In the genomic region with DNA sequence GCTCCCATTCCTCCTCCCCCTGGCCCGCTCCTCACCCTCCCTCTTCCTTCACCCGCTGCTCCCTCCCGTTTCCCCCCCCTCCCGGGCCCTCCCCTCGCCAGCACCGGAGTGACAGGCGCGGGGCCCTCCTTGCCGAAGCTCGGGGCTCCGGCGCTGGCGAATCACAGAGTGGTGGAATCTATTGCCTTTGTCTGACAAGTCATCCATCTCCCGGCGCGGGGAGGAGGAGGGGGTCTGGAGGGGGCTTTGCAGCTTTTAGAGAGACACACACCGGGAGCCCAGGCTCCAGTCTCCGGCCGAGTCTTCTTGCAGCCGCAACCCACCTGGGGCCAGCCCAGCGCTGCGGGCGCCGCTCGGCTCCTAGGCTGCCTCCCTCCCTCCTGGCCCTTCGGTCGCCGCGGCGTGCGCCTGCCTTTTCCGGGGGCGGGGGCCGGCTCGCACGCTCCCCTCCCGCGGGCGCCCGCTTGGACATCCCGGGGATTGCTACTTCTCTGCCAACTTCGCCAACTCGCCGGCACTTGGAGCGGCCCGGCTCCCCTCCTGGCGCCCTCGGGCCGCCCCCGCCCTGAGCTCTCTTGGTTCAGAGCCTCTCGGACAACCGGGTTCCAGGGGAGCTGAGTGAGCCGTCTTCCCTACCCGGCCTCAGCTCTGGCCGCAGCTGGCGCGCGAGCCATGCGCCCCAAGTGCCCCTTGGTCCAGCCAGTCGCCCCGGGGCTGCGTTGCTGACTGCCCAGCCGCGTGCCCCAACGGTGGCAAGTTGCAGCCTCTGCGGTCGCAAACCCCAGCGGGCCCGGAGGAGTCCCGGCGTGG, we compare ENCODE assay signal across 8 mouse cellular contexts. TPM values are rescaled to one million over a fixed set of nuclear protein-coding genes. Genes with fewer than 3 reads are reported as not detected.
DNase-seq lines count a peak whose midpoint lies in the region; ATAC-seq and TF ChIP-seq lines count a peak whose summit lies in the region.

No protein-coding gene starts in this region.

- no peak for TF ChIP-seq EP300 in heart, postnatal 0 days (IDR thresholded peaks at IDR 0.05; ENCODE audit: low read depth)

- WGBS in heart, postnatal 0 days, result under 1% methylated on average over 66 of the region's 71 CpGs
- 1% methylated on average over 61 of the region's 71 CpGs for WGBS in limb, embryonic 12.5 days
- under 1% methylated on average over 71 of the region's 71 CpGs for WGBS in stomach, embryonic 16.5 days

- H3K27me3 ChIP-seq in Patski, result no peaks in the 10 kb centered on the region
- H3K27me3 ChIP-seq in heart, postnatal 0 days (ENCODE audit: control insufficient read depth, insufficient read depth, low read length), result peaks cover 100% of the 10 kb centered on the region
- H3K27me3 ChIP-seq in limb, embryonic 12.5 days, result peaks cover 95% of the 10 kb centered on the region
- H3K27me3 ChIP-seq in stomach, embryonic 16.5 days (ENCODE audit: control insufficient read depth, insufficient read depth, low read length), result peaks cover 90% of the 10 kb centered on the region

- DNase-seq in 3134 (ENCODE audit: extremely low read depth, insufficient read length, low spot score) (peak; percentile 67), Patski (ENCODE audit: low read depth, low spot score) (no peak)
- no peak for DNase-seq in heart, postnatal 0 days (ENCODE audit: low spot score)
- no peak for DNase-seq in B cell, adult 2 months
- DNase-seq in left cerebral cortex, postnatal 10 days (ENCODE audit: extremely low spot score in 1 of 2, low spot score in 2 of 2), result no peak

- ATAC-seq in Patski, result peak; percentile 53
- ATAC-seq in heart, postnatal 0 days (ENCODE audit: insufficient read depth, low read depth), result no peak; the same call in 1 of the 2 replicates
- no peak for ATAC-seq in limb, embryonic 12.5 days (ENCODE audit: insufficient number of reproducible peaks, insufficient read depth, low FRiP score, low TSS enrichment, low read depth)
- no peak for ATAC-seq in stomach, embryonic 16.5 days (ENCODE audit: insufficient read depth, low FRiP score)
- ATAC-seq in activated CD4-positive, CD25-positive, alpha-beta regulatory T cell, adult 4 months, result no peak

- H3K9me3 ChIP-seq in heart, postnatal 0 days (replicated peaks; ENCODE audit: control insufficient read depth, low read length), result no peaks in the 10 kb centered on the region
- H3K9me3 ChIP-seq in limb, embryonic 12.5 days, result no peaks in the 10 kb centered on the region
- H3K9me3 ChIP-seq in stomach, embryonic 16.5 days (replicated peaks; ENCODE audit: control insufficient read depth, low read length), result no peaks in the 10 kb centered on the region

- CTCF ChIA-PET in Patski (lab: Charles Lee), result interaction anchor here (1.2 to 3.3 kb wide), 2 partner anchors 139 to 169 kb away, joined by 3 to 31 read pairs; no protein-coding TSS in a partner anchor

- no peak for TF ChIP-seq CTCF in Patski (IDR thresholded peaks at IDR 0.05)
- TF ChIP-seq CTCF in heart, postnatal 0 days (IDR thresholded peaks at IDR 0.05; ENCODE audit: low read depth), result no peak

- POLR2A ChIA-PET in Patski (lab: Charles Lee), result interaction anchor here (0.6 to 12.2 kb wide), 20 partner anchors 7 to 206 kb away, joined by 3 to 191 read pairs (median 4); no protein-coding TSS in a partner anchor

- peak overlapping the region; percentile 67 for H3K4me2 ChIP-seq in heart, postnatal 0 days (ENCODE audit: low read depth, low read length)
- peak overlapping the region; percentile 54 for H3K4me2 ChIP-seq in limb, embryonic 12.5 days
- H3K4me2 ChIP-seq in stomach, embryonic 16.5 days (ENCODE audit: low read depth, low read length), result peak overlapping the region; percentile 58

- H3K27ac ChIP-seq in heart, postnatal 0 days (ENCODE audit: low read depth), result no peak overlapping the region
- no peak overlapping the region for H3K27ac ChIP-seq in limb, embryonic 12.5 days
- no peak overlapping the region for H3K27ac ChIP-seq in stomach, embryonic 16.5 days (ENCODE audit: low read length)

- peaks cover 8% of the 10 kb centered on the region; the same call in 1 of the 2 replicates for H3K4me1 ChIP-seq in heart, postnatal 0 days (ENCODE audit: control insufficient read depth, insufficient read depth)
- peaks cover 38% of the 10 kb centered on the region for H3K4me1 ChIP-seq in limb, embryonic 12.5 days (replicated peaks)
- peaks cover 11% of the 10 kb centered on the region for H3K4me1 ChIP-seq in stomach, embryonic 16.5 days (ENCODE audit: control insufficient read depth, insufficient read depth, low read length)

- H3K36me3 ChIP-seq in heart, postnatal 0 days (replicated peaks; ENCODE audit: control insufficient read depth, insufficient read depth, low read length), result no peaks in the 10 kb centered on the region
- H3K36me3 ChIP-seq in limb, embryonic 12.5 days, result no peaks in the 10 kb centered on the region
- H3K36me3 ChIP-seq in stomach, embryonic 16.5 days (ENCODE audit: control insufficient read depth, insufficient read depth, low read length), result no peaks in the 10 kb centered on the region

- H3K9ac ChIP-seq in heart, postnatal 0 days (replicated peaks; ENCODE audit: low read depth, low read length), result no peak overlapping the region
- H3K9ac ChIP-seq in limb, embryonic 12.5 days (replicated peaks), result peak overlapping the region; percentile 34
- H3K9ac ChIP-seq in stomach, embryonic 16.5 days (ENCODE audit: low read length), result no peak overlapping the region

- H3K4me3 ChIP-seq in heart, postnatal 0 days (ENCODE audit: low read depth, low read length), result peak overlapping the region; percentile 47
- peak overlapping the region; percentile 37 for H3K4me3 ChIP-seq in limb, embryonic 12.5 days (replicated peaks)
- H3K4me3 ChIP-seq in stomach, embryonic 16.5 days (replicated peaks; ENCODE audit: low read length), result peak overlapping the region; percentile 38

- intact Hi-C loops in left cerebral cortex, postnatal 10 days (cut with DNase I), result loop anchor here (5.0 to 10.0 kb wide), 3 partner anchors 131 to 398 kb away; partner anchors contain the start of gene Tlx1

- in situ Hi-C loops in Patski (cut with MboI; ENCODE audit: low pct_unique_long_range_greater_than_20kb), result no loop called here

RNA-seq across cellular contexts. Expression of gene Pax2, which starts 0.8 kb away (rescaled TPM):
- 198 TPM for polyA plus RNA-seq in Patski (2021)
- total RNA-seq in heart, postnatal 0 days (2014; rRNA removed; ENCODE audit: low replicate concordance), result not detected in 2 replicates
- polyA plus RNA-seq in heart, postnatal 0 days (2015; fragmentation: Nextera tagmentation; extraction: Ambion mirVana), result not detected in 2 replicates
- polyA plus RNA-seq in limb, embryonic 12.5 days (2016; fragmentation: Nextera tagmentation; extraction: Ambion mirVana), result not detected in 2 replicates
- polyA plus RNA-seq in stomach, embryonic 16.5 days (2015; fragmentation: Nextera tagmentation; extraction: Ambion mirVana), result not detected in 2 replicates
- polyA plus RNA-seq in activated CD4-positive, CD25-positive, alpha-beta regulatory T cell, adult 4 months (2017; shearing (Covaris generic)), result not detected
- total RNA-seq in left cerebral cortex, postnatal 10 days (2021), result not detected

Comparison
In these comparisons a context has a peak if more than half of its experiments do, and no peak if none do; other contexts are left out.
1. RNA of gene Pax2, which starts 0.8 kb away (polyA plus RNA-seq): 198 TPM in Patski (single experiment); not detected in limb, embryonic 12.5 days, not detected in stomach, embryonic 16.5 days, not detected in heart, postnatal 0 days and not detected in activated CD4-positive, CD25-positive, alpha-beta regulatory T cell, adult 4 months; every median in the first group is over 100 times any median in the second.
2. Peak in every context shown above with its lines, with median percentiles within 50 percentile points of each other: H3K4me2 ChIP-seq and H3K4me3 ChIP-seq.